Mouse (Mus musculus) mouse embryonic stem cell (cell line): ENCODE data around the gene Synj2bp.
"Not testable (repeated sequence)": the region's sequence is repeated elsewhere in the genome, so short reads cannot be mapped to it uniquely, and the experiment has no call there.

Source experiments
- in situ Hi-C, 2 experiments: fragments of 300-500 bp; cut with MboI; formaldehyde crosslinking; loops; 1 replicate in 1 of 2; 3 replicates in 1 of 2; pipeline ENCODE4 v1.14.3; 2019 to 2020; ENCODE audit warnings: low sequenced_read_pairs in 2 of 2, low pct_unique_long_range_greater_than_20kb in 1 of 2, mixed read lengths in 1 of 2; ENCODE audit not compliant: unreplicated experiment in 1 of 2

Synj2bp gene

GRCm38 (mm10) chr12:81532316-81533028, at the start of gene Synj2bp, which contains the start of gene Gm20498:
Synj2bp (minus strand) TSS chr12:81532911.
Gm20498 (minus strand) TSS chr12:81532905.
- in situ Hi-C loops = no loop called here

- in situ Hi-C loops = no loop called here
Measured at GRCm38 (mm10) chr12:81568374-81568773, 35.7 kb upstream of the Synj2bp start, which contains the start of gene Adam21. Adam21 (minus strand) TSS chr12:81568474.

- in situ Hi-C loops = no loop called here
Measured at GRCm38 (mm10) chr12:81567931-81568330, 35.2 kb upstream of the Synj2bp start.

GRCm38 (mm10) chr12:81564173-81564572, 31.5 kb upstream of the Synj2bp start:
- in situ Hi-C loops = no loop called here

- in situ Hi-C loops = no loop called here
Measured at GRCm38 (mm10) chr12:81549286-81549685, 16.6 kb upstream of the Synj2bp start.

- in situ Hi-C loops = no loop called here
Measured at GRCm38 (mm10) chr12:81547163-81547562, 14.5 kb upstream of the Synj2bp start.

GRCm38 (mm10) chr12:81533029-81533419, 313 bp upstream of the Synj2bp start:
- in situ Hi-C loops = no loop called here

GRCm38 (mm10) chr12:81530587-81530986, 2.1 kb downstream of the Synj2bp start:
- in situ Hi-C loops = not testable (repeated sequence)

- in situ Hi-C loops = not testable (repeated sequence)
Measured at GRCm38 (mm10) chr12:81496906-81497305, 35.8 kb downstream of the Synj2bp start.

- in situ Hi-C loops = no loop called here
Measured at GRCm38 (mm10) chr12:81490491-81490890, 42.2 kb downstream of the Synj2bp start.

- in situ Hi-C loops = no loop called here
Measured at GRCm38 (mm10) chr12:81485311-81485710, 47.4 kb downstream of the Synj2bp start.

- in situ Hi-C loops = no loop called here
Measured at GRCm38 (mm10) chr12:81484727-81485191, 48.0 kb downstream of the Synj2bp start, which contains the start of gene Cox16. Cox16 (minus strand) TSS chr12:81485127.

GRCm38 (mm10) chr12:81484212-81484611, 48.5 kb downstream of the Synj2bp start:
- in situ Hi-C loops = no loop called here

GRCm38 (mm10) chr12:81483656-81484055, 49.1 kb downstream of the Synj2bp start:
- in situ Hi-C loops = no loop called here

- in situ Hi-C loops = not testable (repeated sequence)
Measured at GRCm38 (mm10) chr12:81459051-81459450, 73.7 kb downstream of the Synj2bp start.
